Mouse (Mus musculus) limb, embryonic 11.5 days (tissue): Measurements from ENCODE around the gene Ucma. TPM values are rescaled to one million over a fixed set of nuclear protein-coding genes. Genes with fewer than 3 reads are reported as not detected.

Experiments used
- ATAC-seq: fragments of 200-750 bp; cut with Nextera tagmentation; 2 replicates; pipeline ENCODE4 v1.8.0; 2017; ENCODE audit warnings: low read depth; ENCODE audit not compliant: insufficient number of reproducible peaks, low FRiP score, low TSS enrichment
- DNase-seq: peaks from one replicate; pipeline ENCODE4 v3.0.0-alpha.2; 2015; ENCODE audit warnings: low spot score
- H3K27ac ChIP-seq: fragments of 300-500 bp; sonication (generic); replicated peaks from 2 replicates; pipeline ENCODE4 v1.5.1; 2014; ENCODE audit warnings: low read depth, mild to moderate bottlenecking, low read length
- H3K27me3 ChIP-seq: fragments of 300-500 bp; sonication (generic); 2 replicates; pipeline ENCODE4 v1.6.1; 2014; ENCODE audit warnings: mild to moderate bottlenecking, low read length, mixed read lengths; ENCODE audit not compliant: control insufficient read depth, insufficient read depth
- H3K36me3 ChIP-seq: fragments of 300-500 bp; sonication (generic); 2 replicates; pipeline ENCODE4 v1.6.1; 2014; ENCODE audit warnings: mild to moderate bottlenecking, low read length, moderate library complexity, mixed read lengths; ENCODE audit not compliant: control insufficient read depth, insufficient read depth
- H3K4me1 ChIP-seq: fragments of 300-500 bp; sonication (generic); 2 replicates; pipeline ENCODE4 v1.6.1; 2014; ENCODE audit warnings: low read length, mixed read lengths; ENCODE audit not compliant: control insufficient read depth, insufficient read depth
- H3K4me2 ChIP-seq: fragments of 300-500 bp; sonication (generic); 2 replicates; pipeline ENCODE4 v1.6.1; 2014; ENCODE audit warnings: low read depth, mild to moderate bottlenecking, moderate library complexity; ENCODE audit not compliant: severe bottlenecking
- H3K4me3 ChIP-seq: fragments of 300-500 bp; sonication (generic); 2 replicates; pipeline ENCODE4 v1.5.1; 2014; ENCODE audit warnings: low read depth, low read length
- H3K9ac ChIP-seq: fragments of 300-500 bp; sonication (generic); 2 replicates; pipeline ENCODE4 v1.6.1; 2014; ENCODE audit warnings: mild to moderate bottlenecking, low read length
- H3K9me3 ChIP-seq: fragments of 300-500 bp; sonication (generic); 2 replicates; pipeline ENCODE4 v1.6.1; 2016; ENCODE audit warnings: low read length; ENCODE audit not compliant: control insufficient read depth
- WGBS: fragments of 180-500 bp; shearing (Covaris S2); extraction: QIAGEN DNeasy Blood & Tissue Kit; methylation state at CpG from one replicate; pipeline ENCODE4 v1.1.7; 2014; 5-methylcytosine and 5-hydroxymethylcytosine counted together
- polyA plus RNA-seq: library from polyadenylated mRNA; unstranded; fragments of >200 nt; fragmentation: Nextera tagmentation; extraction: Ambion mirVana; gene quantifications from 2 replicates; pipeline ENCODE4 v1.2.1, GENCODE M21; 2014

Gene Ucma
- polyA plus RNA-seq, 1 experiment from 2014 or later = not detected

GRCm38 (mm10) chr2:5012491-5013324 lies 36.8 kb downstream of the Ucma start, which contains the start of gene Mcm10:
TSS of gene Mcm10 (minus strand) at chr2:5012791.
- H3K27me3 ChIP-seq = no peaks in the 10 kb centered on the region

GRCm38 (mm10) chr2:5014616-5015015 lies 38.7 kb downstream of the Ucma start:
- Histone ChIP-seq H3K4me2 (no peak overlapping the region), H3K9me3 (no peaks in the 10 kb centered on the region), H3K4me1 (peaks cover 2% of the 10 kb centered on the region; the same call in 1 of the 2 replicates), H3K27ac (no peak overlapping the region), H3K4me3 (no peak overlapping the region), H3K27me3 (no peaks in the 10 kb centered on the region), H3K9ac (no peak overlapping the region), H3K36me3 (no peaks in the 10 kb centered on the region)
- no peak for ATAC-seq
- 76% methylated on average over 7 of the region's 7 CpGs for WGBS
- no peak for DNase-seq

More at GRCm38 (mm10) chr2:5012491-5013324, 36.8 kb downstream of the Ucma start, which contains the start of gene Mcm10:
- H3K9ac ChIP-seq = peak within 1 kb of the TSS; percentile 67
- H3K4me2 ChIP-seq = peak within 1 kb of the TSS; percentile 48
- DNase-seq = peak; percentile 96
- H3K9me3 ChIP-seq = no peaks in the 10 kb centered on the region
- peaks cover 2% of the 10 kb centered on the region; the same call in 1 of the 2 replicates for H3K4me1 ChIP-seq
- WGBS = 4% methylated on average over 32 of the region's 32 CpGs
- ATAC-seq = peak; percentile 100
- H3K36me3 ChIP-seq = peaks cover 11% of the 10 kb centered on the region
- H3K27ac ChIP-seq = no peak within 1 kb of the TSS
- peak within 1 kb of the TSS; percentile 75 for H3K4me3 ChIP-seq

DNA sequence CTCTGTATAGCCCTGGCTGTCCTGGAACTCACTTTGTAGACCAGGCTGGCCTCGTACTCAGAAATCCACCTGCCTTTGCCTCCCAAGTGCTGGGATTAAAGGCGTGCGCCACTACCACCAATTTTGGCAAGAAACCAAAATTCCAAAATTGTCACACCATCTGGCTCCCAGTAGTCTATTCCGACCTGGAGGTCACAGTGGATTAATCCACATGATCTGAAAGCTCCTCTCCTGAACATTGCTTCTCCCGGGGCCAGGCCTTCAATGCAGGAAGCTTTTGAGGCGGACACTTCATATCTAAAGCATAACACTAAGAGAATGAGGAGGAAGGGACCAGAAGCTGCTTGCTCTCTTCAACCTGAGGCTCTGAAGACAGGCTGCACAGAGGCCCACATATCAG lies 39.6 kb downstream of the Ucma start:
- no peak overlapping the region for H3K4me2 ChIP-seq
- no peak overlapping the region for H3K4me3 ChIP-seq
- no peaks in the 10 kb centered on the region for H3K36me3 ChIP-seq
- peaks cover 2% of the 10 kb centered on the region; the same call in 1 of the 2 replicates for H3K4me1 ChIP-seq
- no peak for ATAC-seq
- WGBS = 92% methylated on average over 6 of the region's 6 CpGs
- H3K9ac ChIP-seq = no peak overlapping the region
- no peaks in the 10 kb centered on the region for H3K9me3 ChIP-seq
- no peaks in the 10 kb centered on the region for H3K27me3 ChIP-seq
- no peak for DNase-seq
- no peak overlapping the region for H3K27ac ChIP-seq

GRCm38 (mm10) chr2:5016922-5017321 lies 41.0 kb downstream of the Ucma start:
- Histone ChIP-seq H3K27me3 (no peaks in the 10 kb centered on the region), H3K9me3 (no peaks in the 10 kb centered on the region), H3K4me1 (no peaks in the 10 kb centered on the region), H3K36me3 (no peaks in the 10 kb centered on the region), H3K4me2 (no peak overlapping the region), H3K4me3 (no peak overlapping the region), H3K27ac (no peak overlapping the region), H3K9ac (no peak overlapping the region)
- 88% methylated on average over 7 of the region's 7 CpGs for WGBS
- DNase-seq (no peak), ATAC-seq (no peak)

GRCm38 (mm10) chr2:5019708-5020107 lies 43.8 kb downstream of the Ucma start:
- no peaks in the 10 kb centered on the region for H3K27me3 ChIP-seq
- no peaks in the 10 kb centered on the region for H3K4me1 ChIP-seq
- H3K9ac ChIP-seq = no peak overlapping the region
- H3K36me3 ChIP-seq = no peaks in the 10 kb centered on the region
- H3K27ac ChIP-seq = no peak overlapping the region
- DNase-seq (no peak), ATAC-seq (no peak)
- H3K4me3 ChIP-seq = no peak overlapping the region
- WGBS = 53% methylated on average over 1 of the region's 1 CpGs
- no peak overlapping the region for H3K4me2 ChIP-seq
- H3K9me3 ChIP-seq = no peaks in the 10 kb centered on the region

DNA sequence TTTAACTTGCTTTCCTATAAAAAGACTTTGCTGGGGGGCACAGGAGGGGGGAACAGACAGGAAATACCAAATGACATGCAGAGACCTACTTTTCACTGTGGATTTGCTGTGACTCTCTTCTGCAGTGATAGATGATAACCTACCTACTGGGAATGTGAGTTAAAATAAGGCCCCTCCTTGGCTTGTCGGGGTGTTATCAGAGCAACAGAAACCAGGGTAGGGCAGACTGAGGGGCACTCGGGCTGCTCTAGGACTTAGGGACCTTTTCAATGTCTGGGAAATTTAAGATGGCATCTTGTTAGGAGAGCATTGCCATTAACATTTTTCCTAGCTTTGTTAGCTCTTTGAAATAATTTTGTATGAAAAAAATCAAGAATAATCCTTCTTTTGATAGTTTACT lies 47.4 kb downstream of the Ucma start:
- no peak overlapping the region for H3K27ac ChIP-seq
- 0 out of 2 replicates have a peak, but pooled peaks cover under 1% of the 10 kb centered on the region for H3K36me3 ChIP-seq
- ATAC-seq = no peak
- no peak overlapping the region for H3K4me3 ChIP-seq
- no peaks in the 10 kb centered on the region for H3K9me3 ChIP-seq
- DNase-seq = no peak
- H3K4me1 ChIP-seq = no peaks in the 10 kb centered on the region
- no peak overlapping the region for H3K4me2 ChIP-seq
- WGBS = 83% methylated on average over 2 of the region's 2 CpGs
- H3K27me3 ChIP-seq = no peaks in the 10 kb centered on the region
- H3K9ac ChIP-seq = no peak overlapping the region

- Histone ChIP-seq H3K27ac (no peak overlapping the region), H3K4me3 (no peak overlapping the region), H3K4me1 (no peaks in the 10 kb centered on the region), H3K9ac (no peak overlapping the region), H3K27me3 (no peaks in the 10 kb centered on the region), H3K36me3 (0 out of 2 replicates have a peak, but pooled peaks cover 2% of the 10 kb centered on the region), H3K4me2 (no peak overlapping the region), H3K9me3 (no peaks in the 10 kb centered on the region)
- DNase-seq (peak; percentile 57), ATAC-seq (no peak)
- WGBS = 59% methylated on average over 14 of the region's 14 CpGs
These were observed 47.9 kb downstream of the Ucma start for GRCm38 (mm10) chr2:5023699-5024399.

DNA sequence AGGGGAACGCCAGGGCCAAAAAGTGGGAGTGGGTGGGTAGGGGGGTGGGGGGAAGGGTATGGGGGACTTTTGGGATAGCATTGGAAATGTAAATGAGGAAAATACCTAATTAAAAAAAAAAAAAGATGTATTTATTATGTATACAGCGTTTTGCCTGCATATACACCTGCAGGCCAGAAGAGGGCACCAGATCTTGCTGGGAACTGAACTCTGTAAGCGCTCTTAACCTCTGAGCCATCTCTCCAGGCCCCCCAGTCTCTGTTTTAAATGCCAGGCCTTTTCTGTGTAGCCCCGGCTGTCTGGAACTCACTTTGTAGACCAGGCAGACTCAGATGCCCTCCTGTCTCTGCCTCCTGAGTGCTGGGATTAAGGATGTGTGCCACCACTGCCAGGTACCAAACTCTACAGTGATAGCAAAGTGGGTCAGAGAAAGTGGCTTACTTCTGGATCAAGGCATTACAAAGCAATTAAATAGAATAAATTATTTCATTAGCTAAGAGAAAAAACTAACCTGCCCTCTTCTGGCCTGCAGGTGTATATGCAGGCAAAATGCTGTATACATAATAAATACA lies 49.3 kb downstream of the Ucma start:
- Histone ChIP-seq H3K36me3 (0 out of 2 replicates have a peak, but pooled peaks cover 2% of the 10 kb centered on the region), H3K27me3 (no peaks in the 10 kb centered on the region), H3K9ac (no peak overlapping the region), H3K4me1 (no peaks in the 10 kb centered on the region), H3K4me2 (no peak overlapping the region), H3K4me3 (no peak overlapping the region), H3K9me3 (no peaks in the 10 kb centered on the region), H3K27ac (no peak overlapping the region)
- WGBS = 46% methylated on average over 3 of the region's 4 CpGs
- DNase-seq = no peak
- no peak for ATAC-seq
